Mouse (Mus musculus) C2C12 (cell line): Measurements from ENCODE around the gene Fdxacb1. TPM values are rescaled to one million over a fixed set of nuclear protein-coding genes. Genes with fewer than 3 reads are reported as not detected.

Experiments used
- H3K27me3 ChIP-seq: one replicate; pipeline ENCODE4 v1.6.1; 2011; ENCODE audit not compliant: control insufficient read depth, insufficient read depth, insufficient read length
- H3K36me3 ChIP-seq: one replicate; pipeline ENCODE4 v1.6.1; 2011; ENCODE audit not compliant: control insufficient read depth, insufficient read depth
- H3K4me3 ChIP-seq: one replicate; pipeline ENCODE4 v1.5.1; 2011; ENCODE audit warnings: mild to moderate bottlenecking, control low read depth; ENCODE audit not compliant: poor library complexity, insufficient read depth, severe bottlenecking
- H3K79me2 ChIP-seq: one replicate; pipeline ENCODE4 v1.6.1; 2011; ENCODE audit not compliant: control insufficient read depth, insufficient read depth
- H3K79me3 ChIP-seq: one replicate; pipeline ENCODE4 v1.6.1; 2011; ENCODE audit warnings: low read depth, control low read depth
- H3ac ChIP-seq: one replicate; pipeline ENCODE3; 2011; ENCODE audit warnings: low read depth; ENCODE audit not compliant: control insufficient read depth, insufficient read length
- CEBPB ChIP-seq: IDR thresholded peaks from one replicate; pipeline ENCODE4 v1.6.1; 2011; ENCODE audit warnings: low read depth, mild to moderate bottlenecking, control low read depth, moderate library complexity
- CTCF ChIP-seq: IDR thresholded peaks from one replicate; pipeline ENCODE4 v1.5.1; 2011; ENCODE audit not compliant: control insufficient read depth, insufficient read depth, insufficient read length
- FOSL1 ChIP-seq: IDR thresholded peaks from one replicate; pipeline ENCODE4 v1.8.0; 2011; ENCODE audit warnings: mild to moderate bottlenecking, low read length; ENCODE audit not compliant: poor library complexity, insufficient read depth, severe bottlenecking
- MAX ChIP-seq: IDR thresholded peaks from one replicate; pipeline ENCODE4 v1.6.1; 2011; ENCODE audit warnings: mild to moderate bottlenecking, control low read depth
- MYOD1 ChIP-seq: IDR thresholded peaks from one replicate; pipeline ENCODE4 v1.6.1; 2011; ENCODE audit warnings: low read depth; ENCODE audit not compliant: control insufficient read depth, insufficient read length
- MYOG ChIP-seq: IDR thresholded peaks from one replicate; pipeline ENCODE4 v1.6.1; 2011; ENCODE audit not compliant: control insufficient read depth, insufficient read length; ENCODE audit errors: extremely low read depth
- USF1 ChIP-seq: IDR thresholded peaks from one replicate; pipeline ENCODE4 v1.6.1; 2011; ENCODE audit warnings: low read depth, mild to moderate bottlenecking, control low read depth, moderate library complexity
- polyA plus RNA-seq: library from polyadenylated mRNA; unstranded; fragments of >200 nt; fragmentation: generic; extraction: Trizol; gene quantifications from one replicate; pipeline ENCODE4 v1.2.1, GENCODE M21; 2012; ENCODE audit warnings: missing spikeins

The Fdxacb1 gene
- polyA plus RNA-seq, 1 experiment = 4.4 TPM

GRCm38 (mm10) chr9:50815666-50816065, 47.6 kb downstream of the Fdxacb1 start:
- Histone ChIP-seq H3K4me3 (no peak overlapping the region), H3K79me2 (no peaks in the 10 kb centered on the region), H3ac (no peak overlapping the region), H3K36me3 (peaks cover 7% of the 10 kb centered on the region), H3K79me3 (no peaks in the 10 kb centered on the region), H3K27me3 (no peaks in the 10 kb centered on the region)
- no peak for TF ChIP-seq MYOG
- TF ChIP-seq CTCF = no peak
- no peak for TF ChIP-seq MAX
- TF ChIP-seq CEBPB = no peak
- no peak for TF ChIP-seq FOSL1
- no peak for TF ChIP-seq MYOD1
- no peak for TF ChIP-seq USF1

- TF ChIP-seq MYOG = no peak
- no peak for TF ChIP-seq MYOD1
- no peak for TF ChIP-seq FOSL1
- TF ChIP-seq CTCF = no peak
- no peak for TF ChIP-seq MAX
- TF ChIP-seq USF1 = no peak
- no peak for TF ChIP-seq CEBPB
- no peaks in the 10 kb centered on the region for H3K79me3 ChIP-seq
- H3K36me3 ChIP-seq = peaks cover 7% of the 10 kb centered on the region
- no peak overlapping the region for H3ac ChIP-seq
- H3K4me3 ChIP-seq = no peak overlapping the region
- H3K79me2 ChIP-seq = no peaks in the 10 kb centered on the region
- no peaks in the 10 kb centered on the region for H3K27me3 ChIP-seq
Measured at GRCm38 (mm10) chr9:50816512-50816911, 48.5 kb downstream of the Fdxacb1 start.

DNA sequence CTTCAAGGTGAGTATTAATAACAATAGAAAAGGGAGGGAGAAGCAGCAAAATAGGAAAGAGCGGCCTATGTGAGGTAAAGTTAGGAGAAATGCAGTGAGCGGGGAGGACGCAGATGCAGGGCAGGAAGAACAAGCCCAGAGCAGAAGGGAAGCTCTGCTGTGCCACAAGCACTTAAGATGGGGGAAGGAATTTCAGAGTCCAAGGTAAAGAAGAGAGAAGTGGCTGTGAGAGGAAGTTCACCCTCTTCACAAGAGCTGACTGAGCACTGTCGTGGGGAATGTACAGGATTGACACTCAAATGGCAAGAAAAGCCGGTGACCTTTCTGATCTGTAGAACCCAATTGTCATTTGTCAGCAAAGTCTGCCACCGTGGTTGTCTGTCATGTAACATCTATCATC, 50.0 kb downstream of the Fdxacb1 start:
- Histone ChIP-seq H3K27me3 (no peaks in the 10 kb centered on the region), H3K36me3 (peaks cover 7% of the 10 kb centered on the region), H3K79me3 (no peaks in the 10 kb centered on the region), H3K4me3 (no peak overlapping the region), H3K79me2 (no peaks in the 10 kb centered on the region), H3ac (no peak overlapping the region)
- TF ChIP-seq USF1 (no peak), CEBPB (no peak), MAX (no peak), MYOG (no peak), CTCF (no peak)

- no peaks in the 10 kb centered on the region for H3K79me3 ChIP-seq
- H3K79me2 ChIP-seq = no peaks in the 10 kb centered on the region
- TF ChIP-seq MYOD1 = no peak
- no peak for TF ChIP-seq CTCF
- TF ChIP-seq MYOG = no peak
- no peak for TF ChIP-seq MAX
- TF ChIP-seq USF1 = no peak
- TF ChIP-seq FOSL1 = no peak
- TF ChIP-seq CEBPB = no peak
- H3ac ChIP-seq = no peak overlapping the region
- no peak overlapping the region for H3K4me3 ChIP-seq
- H3K27me3 ChIP-seq = no peaks in the 10 kb centered on the region
- H3K36me3 ChIP-seq = peaks cover 7% of the 10 kb centered on the region
Measured at GRCm38 (mm10) chr9:50819716-50820115, 51.7 kb downstream of the Fdxacb1 start.

GRCm38 (mm10) chr9:50821651-50822050, 53.6 kb downstream of the Fdxacb1 start:
- no peaks in the 10 kb centered on the region for H3K79me2 ChIP-seq
- H3K36me3 ChIP-seq = peaks cover 4% of the 10 kb centered on the region

DNA sequence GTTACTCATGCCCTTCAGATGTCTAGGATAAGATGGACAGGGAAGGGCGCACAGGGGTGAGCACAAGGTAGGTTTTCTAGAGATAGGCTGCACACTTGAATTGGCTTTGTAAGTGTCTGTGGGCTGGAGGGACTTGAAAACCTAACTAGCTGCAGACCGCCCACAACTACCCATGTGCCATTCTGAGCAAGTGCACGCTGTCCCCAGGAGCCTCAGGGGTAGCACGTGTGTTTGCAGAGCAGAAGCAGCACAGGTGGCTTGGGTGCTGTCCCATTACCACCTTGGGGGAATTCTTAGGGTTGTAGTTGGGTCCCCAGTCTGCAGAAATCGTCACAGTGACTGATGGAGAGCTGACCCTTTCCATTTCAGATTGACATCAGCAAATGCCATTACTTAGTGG, 54.2 kb downstream of the Fdxacb1 start:
- no peaks in the 10 kb centered on the region for H3K27me3 ChIP-seq
- peaks cover 4% of the 10 kb centered on the region for H3K36me3 ChIP-seq
- no peak overlapping the region for H3ac ChIP-seq
- no peaks in the 10 kb centered on the region for H3K79me3 ChIP-seq
- no peaks in the 10 kb centered on the region for H3K79me2 ChIP-seq
- TF ChIP-seq CEBPB (no peak), MYOG (no peak), FOSL1 (no peak), MYOD1 (no peak), MAX (no peak), CTCF (no peak), USF1 (no peak)
- H3K4me3 ChIP-seq = no peak overlapping the region

More at GRCm38 (mm10) chr9:50821651-50822050, 53.6 kb downstream of the Fdxacb1 start:
- Histone ChIP-seq H3K79me3 (no peaks in the 10 kb centered on the region), H3ac (no peak overlapping the region), H3K4me3 (no peak overlapping the region), H3K27me3 (no peaks in the 10 kb centered on the region)
- TF ChIP-seq FOSL1 = no peak
- no peak for TF ChIP-seq CTCF
- TF ChIP-seq USF1 = no peak
- no peak for TF ChIP-seq MYOG
- TF ChIP-seq CEBPB = no peak
- no peak for TF ChIP-seq MYOD1
- no peak for TF ChIP-seq MAX

Other genes with a start within 250 kb of the Fdxacb1 start
- gene Pts, start 239.5 kb upstream of the Fdxacb1 start, polyA plus RNA-seq = 11.0 TPM
- gene Il18, start 213.4 kb upstream of the Fdxacb1 start, polyA plus RNA-seq = 0.81 TPM
- 0.02 TPM for gene Bco2, start 213.1 kb upstream of the Fdxacb1 start, polyA plus RNA-seq
- not detected for gene Tex12, start 206.9 kb upstream of the Fdxacb1 start, polyA plus RNA-seq
- 244 TPM for gene Sdhd, start 164.4 kb upstream of the Fdxacb1 start, polyA plus RNA-seq
- gene Timm8b, start 164.3 kb upstream of the Fdxacb1 start, polyA plus RNA-seq = 195 TPM
- 2.5 TPM for gene Pih1d2, start 150.9 kb upstream of the Fdxacb1 start, polyA plus RNA-seq
- gene Nkapd1, start 150.8 kb upstream of the Fdxacb1 start, polyA plus RNA-seq = 3.6 TPM
- gene Dlat, start 108.5 kb upstream of the Fdxacb1 start, polyA plus RNA-seq = 42.1 TPM
- gene Dixdc1, start 28.7 kb upstream of the Fdxacb1 start, polyA plus RNA-seq = 1.2 TPM
- gene 2310030G06Rik, start 21.7 kb upstream of the Fdxacb1 start, polyA plus RNA-seq = 1.3 TPM
- gene Cryab, start 16.9 kb upstream of the Fdxacb1 start, polyA plus RNA-seq = 224 TPM
- gene Hspb2, start 15.9 kb upstream of the Fdxacb1 start, polyA plus RNA-seq = 36.4 TPM
- 23.0 TPM for gene Alg9, start 6.8 kb downstream of the Fdxacb1 start, polyA plus RNA-seq
- 4.8 TPM for gene 1110032A03Rik, start 7.3 kb downstream of the Fdxacb1 start, polyA plus RNA-seq
- 26.7 TPM for gene Ppp2r1b, start 77.1 kb downstream of the Fdxacb1 start, polyA plus RNA-seq
- gene Sik2, start 240.8 kb downstream of the Fdxacb1 start, polyA plus RNA-seq = 9.1 TPM